Mouse (Mus musculus) liver, embryonic 13.5 days (tissue): Measurements from ENCODE around the gene Amer2. TPM values are rescaled to one million over a fixed set of nuclear protein-coding genes. Genes with fewer than 3 reads are reported as not detected.
A peak's percentile ranks its signal among the peaks of the same experiment; 100 is the strongest.

Source experiments
- ATAC-seq: fragments of 200-750 bp; cut with Nextera tagmentation; 2 replicates; pipeline ENCODE4 v1.8.0; 2017; ENCODE audit warnings: low read depth, mild to moderate bottlenecking, moderate number of reproducible peaks, moderate library complexity
- DNase-seq: peaks from one replicate; pipeline ENCODE4 v3.0.0; 2022
- H3K27ac ChIP-seq: fragments of 300-500 bp; sonication (generic); 2 replicates; pipeline ENCODE4 v1.5.1; 2015; ENCODE audit warnings: moderate library complexity, mild to moderate bottlenecking, inconsistent platforms
- H3K27me3 ChIP-seq: fragments of 300-500 bp; sonication (generic); 2 replicates; pipeline ENCODE4 v1.6.1; 2015; ENCODE audit warnings: mild to moderate bottlenecking, inconsistent platforms
- H3K36me3 ChIP-seq: fragments of 300-500 bp; sonication (generic); 2 replicates; pipeline ENCODE4 v1.6.1; 2015; ENCODE audit warnings: mild to moderate bottlenecking, inconsistent platforms
- H3K4me1 ChIP-seq: fragments of 300-500 bp; sonication (generic); replicated peaks from 2 replicates; pipeline ENCODE4 v1.6.1; 2015; ENCODE audit warnings: inconsistent platforms
- H3K4me2 ChIP-seq: fragments of 300-500 bp; sonication (generic); 2 replicates; pipeline ENCODE4 v1.6.1; 2015; ENCODE audit warnings: inconsistent platforms, mild to moderate bottlenecking, moderate library complexity
- H3K4me3 ChIP-seq: fragments of 300-500 bp; sonication (generic); replicated peaks from 2 replicates; pipeline ENCODE4 v1.5.1; 2015; ENCODE audit warnings: mild to moderate bottlenecking, inconsistent platforms
- H3K9ac ChIP-seq: fragments of 300-500 bp; sonication (generic); 2 replicates; pipeline ENCODE4 v1.6.1; 2015; ENCODE audit warnings: mild to moderate bottlenecking, inconsistent platforms
- H3K9me3 ChIP-seq: fragments of 300-500 bp; sonication (generic); replicated peaks from 2 replicates; pipeline ENCODE4 v1.6.1; 2016; ENCODE audit warnings: inconsistent platforms
- WGBS: fragments of 180-500 bp; shearing (Covaris S2); methylation state at CpG from one replicate; pipeline ENCODE4 v1.1.7; 2015; ENCODE audit not compliant: insufficient replicate concordance; 5-methylcytosine and 5-hydroxymethylcytosine counted together
- polyA plus RNA-seq: library from polyadenylated mRNA; unstranded; fragments of >200 nt; fragmentation: Nextera tagmentation; extraction: Ambion mirVana; gene quantifications from 2 replicates; pipeline ENCODE4 v1.2.1, GENCODE M21; 2015

Gene Amer2
- polyA plus RNA-seq, 1 experiment from 2014 or later, result 0.22 TPM

GRCm38 (mm10) chr14:60378057-60378565 lies 5.1 kb downstream of the Amer2 start:
- Histone ChIP-seq H3K4me2 (peak overlapping the region; percentile 63), H3K27ac (no peak overlapping the region), H3K9me3 (no peaks in the 10 kb centered on the region), H3K36me3 (no peaks in the 10 kb centered on the region), H3K27me3 (peaks cover 46% of the 10 kb centered on the region), H3K9ac (peak overlapping the region; percentile 33; the same call in 1 of the 2 replicates), H3K4me3 (peak overlapping the region; percentile 52), H3K4me1 (no peaks in the 10 kb centered on the region)
- DNase-seq (no peak), ATAC-seq (no peak)
- WGBS, result under 1% methylated on average over 53 of the region's 53 CpGs

GRCm38 (mm10) chr14:60378566-60379322 lies 5.7 kb downstream of the Amer2 start:
- Histone ChIP-seq H3K27ac (no peak overlapping the region), H3K9me3 (no peaks in the 10 kb centered on the region), H3K9ac (peak overlapping the region; percentile 33), H3K36me3 (no peaks in the 10 kb centered on the region), H3K27me3 (peaks cover 46% of the 10 kb centered on the region), H3K4me1 (no peaks in the 10 kb centered on the region), H3K4me2 (peak overlapping the region; percentile 63), H3K4me3 (peak overlapping the region; percentile 52)
- DNase-seq (no peak), ATAC-seq (no peak; the same call in 1 of the 2 replicates)
- 1% methylated on average over 77 of the region's 77 CpGs for WGBS

GRCm38 (mm10) chr14:60379323-60379957 lies 6.4 kb downstream of the Amer2 start:
- Histone ChIP-seq H3K36me3 (no peaks in the 10 kb centered on the region), H3K4me2 (peak overlapping the region; percentile 63), H3K9ac (no peak overlapping the region), H3K27me3 (peaks cover 46% of the 10 kb centered on the region), H3K4me1 (no peaks in the 10 kb centered on the region), H3K27ac (no peak overlapping the region), H3K4me3 (peak overlapping the region; percentile 52; the same call in 1 of the 2 replicates), H3K9me3 (no peaks in the 10 kb centered on the region)
- 43% methylated on average over 20 of the region's 20 CpGs for WGBS
- DNase-seq (no peak), ATAC-seq (no peak)

- Histone ChIP-seq H3K9ac (no peak overlapping the region), H3K9me3 (no peaks in the 10 kb centered on the region)
- no peak for ATAC-seq
Measured at GRCm38 (mm10) chr14:60379958-60380330, 6.9 kb downstream of the Amer2 start.

GRCm38 (mm10) chr14:60381671-60382070 lies 8.6 kb downstream of the Amer2 start:
- no peak for ATAC-seq

More at GRCm38 (mm10) chr14:60379958-60380330, 6.9 kb downstream of the Amer2 start:
- Histone ChIP-seq H3K4me2 (no peak overlapping the region), H3K4me1 (no peaks in the 10 kb centered on the region), H3K27me3 (peaks cover 46% of the 10 kb centered on the region), H3K36me3 (no peaks in the 10 kb centered on the region), H3K27ac (no peak overlapping the region), H3K4me3 (no peak overlapping the region)
- WGBS, result 75% methylated on average over 8 of the region's 8 CpGs
- no peak for DNase-seq

GRCm38 (mm10) chr14:60383816-60384215 lies 10.8 kb downstream of the Amer2 start:
- Histone ChIP-seq H3K36me3 (no peaks in the 10 kb centered on the region), H3K9me3 (no peaks in the 10 kb centered on the region), H3K27ac (no peak overlapping the region), H3K27me3 (peaks cover 15% of the 10 kb centered on the region), H3K4me3 (no peak overlapping the region), H3K9ac (no peak overlapping the region), H3K4me1 (no peaks in the 10 kb centered on the region), H3K4me2 (no peak overlapping the region)
- WGBS, result 74% methylated on average over 7 of the region's 7 CpGs
- DNase-seq (no peak), ATAC-seq (no peak)

More at GRCm38 (mm10) chr14:60381671-60382070, 8.6 kb downstream of the Amer2 start:
- Histone ChIP-seq H3K4me1 (no peaks in the 10 kb centered on the region), H3K27ac (no peak overlapping the region), H3K4me3 (no peak overlapping the region), H3K36me3 (no peaks in the 10 kb centered on the region), H3K27me3 (peaks cover 35% of the 10 kb centered on the region), H3K4me2 (no peak overlapping the region), H3K9me3 (no peaks in the 10 kb centered on the region), H3K9ac (no peak overlapping the region)
- DNase-seq, result no peak
- WGBS, result 68% methylated on average over 4 of the region's 4 CpGs

GRCm38 (mm10) chr14:60384269-60384668 lies 11.2 kb downstream of the Amer2 start:
- Histone ChIP-seq H3K27ac (no peak overlapping the region), H3K9me3 (no peaks in the 10 kb centered on the region), H3K4me2 (no peak overlapping the region), H3K9ac (no peak overlapping the region), H3K27me3 (peaks cover 11% of the 10 kb centered on the region), H3K4me1 (no peaks in the 10 kb centered on the region), H3K4me3 (no peak overlapping the region), H3K36me3 (no peaks in the 10 kb centered on the region)
- WGBS, result 64% methylated on average over 7 of the region's 7 CpGs
- no peak for DNase-seq
- ATAC-seq, result no peak

- Histone ChIP-seq H3K9ac (no peak overlapping the region), H3K36me3 (no peaks in the 10 kb centered on the region), H3K4me3 (no peak overlapping the region), H3K27me3 (peaks cover 2% of the 10 kb centered on the region; the same call in 1 of the 2 replicates), H3K27ac (no peak overlapping the region), H3K4me2 (no peak overlapping the region), H3K4me1 (no peaks in the 10 kb centered on the region), H3K9me3 (no peaks in the 10 kb centered on the region)
- 49% methylated on average over 6 of the region's 6 CpGs for WGBS
- no peak for ATAC-seq
- DNase-seq, result no peak
Measured at GRCm38 (mm10) chr14:60385079-60385643, 12.1 kb downstream of the Amer2 start.

GRCm38 (mm10) chr14:60386591-60387501 lies 13.8 kb downstream of the Amer2 start:
- no peaks in the 10 kb centered on the region for H3K4me1 ChIP-seq
- ATAC-seq (peak; percentile 64), DNase-seq (no peak)
- no peaks in the 10 kb centered on the region for H3K27me3 ChIP-seq
- no peaks in the 10 kb centered on the region for H3K9me3 ChIP-seq
- no peak overlapping the region for H3K9ac ChIP-seq
- no peak overlapping the region for H3K4me3 ChIP-seq
- H3K4me2 ChIP-seq, result no peak overlapping the region; the same call in 1 of the 2 replicates
- WGBS, result 52% methylated on average over 6 of the region's 6 CpGs
- no peak overlapping the region for H3K27ac ChIP-seq
- no peaks in the 10 kb centered on the region for H3K36me3 ChIP-seq

GRCm38 (mm10) chr14:60388332-60388731 lies 15.3 kb downstream of the Amer2 start:
- H3K9ac ChIP-seq, result no peak overlapping the region
- H3K4me1 ChIP-seq, result no peaks in the 10 kb centered on the region
- no peak overlapping the region for H3K4me2 ChIP-seq
- WGBS, result 55% methylated on average over 2 of the region's 2 CpGs
- H3K36me3 ChIP-seq, result no peaks in the 10 kb centered on the region
- H3K27ac ChIP-seq, result no peak overlapping the region
- DNase-seq (no peak), ATAC-seq (peak; percentile 55; the same call in 1 of the 2 replicates)
- H3K4me3 ChIP-seq, result no peak overlapping the region
- no peaks in the 10 kb centered on the region for H3K9me3 ChIP-seq
- H3K27me3 ChIP-seq, result no peaks in the 10 kb centered on the region
